Mouse (Mus musculus) liver, embryonic 12.5 days (tissue): ENCODE measurements around the gene Clk1. TPM values are rescaled to one million over a fixed set of nuclear protein-coding genes. Genes with fewer than 3 reads are reported as not detected.
"Not testable (repeated sequence)": the region's sequence is repeated elsewhere in the genome, so short reads cannot be mapped to it uniquely, and the experiment has no call there.

Experiments
- ATAC-seq: fragments of 200-750 bp; cut with Nextera tagmentation; 2 replicates; pipeline ENCODE4 v1.8.0; 2017; ENCODE audit warnings: moderate number of reproducible peaks, mild to moderate bottlenecking, moderate library complexity
- H3K27ac ChIP-seq: fragments of 300-500 bp; sonication (generic); 2 replicates; pipeline ENCODE4 v1.5.1; 2016; ENCODE audit warnings: mild to moderate bottlenecking
- H3K27me3 ChIP-seq: fragments of 300-500 bp; sonication (generic); replicated peaks from 2 replicates; pipeline ENCODE4 v1.6.1; 2016; ENCODE audit warnings: mild to moderate bottlenecking, moderate library complexity
- H3K36me3 ChIP-seq: fragments of 300-500 bp; sonication (generic); 2 replicates; pipeline ENCODE4 v1.6.1; 2016; ENCODE audit warnings: mild to moderate bottlenecking, moderate library complexity
- H3K4me1 ChIP-seq: fragments of 300-500 bp; sonication (generic); 2 replicates; pipeline ENCODE4 v1.6.1; 2016
- H3K4me2 ChIP-seq: fragments of 300-500 bp; sonication (generic); 2 replicates; pipeline ENCODE4 v1.6.1; 2016; ENCODE audit warnings: mild to moderate bottlenecking, moderate library complexity
- H3K4me3 ChIP-seq: fragments of 300-500 bp; sonication (generic); 2 replicates; pipeline ENCODE4 v1.5.1; 2016; ENCODE audit warnings: mild to moderate bottlenecking, moderate library complexity
- H3K9ac ChIP-seq: fragments of 300-500 bp; sonication (generic); 2 replicates; pipeline ENCODE4 v1.6.1; 2016; ENCODE audit warnings: mild to moderate bottlenecking, moderate library complexity
- H3K9me3 ChIP-seq: fragments of 300-500 bp; sonication (generic); replicated peaks from 2 replicates; pipeline ENCODE4 v1.6.1; 2016; ENCODE audit warnings: mild to moderate bottlenecking, moderate library complexity
- WGBS: fragments of 180-500 bp; shearing (Covaris S2); methylation state at CpG from one replicate; pipeline ENCODE4 v1.1.7; 2016; ENCODE audit not compliant: insufficient replicate concordance; 5-methylcytosine and 5-hydroxymethylcytosine counted together
- polyA plus RNA-seq: library from polyadenylated mRNA; unstranded; fragments of >200 nt; fragmentation: Nextera tagmentation; extraction: Ambion mirVana; gene quantifications from 2 replicates; pipeline ENCODE4 v1.2.1, GENCODE M21; 2016

Gene Clk1
- polyA plus RNA-seq, 1 experiment from 2014 or later = 96.2 TPM

GRCm38 (mm10) chr1:58374266-58374665 lies 49.6 kb downstream of the Clk1 start:
- not testable (repeated sequence) for ATAC-seq

GRCm38 (mm10) chr1:58369716-58370115 lies 54.1 kb downstream of the Clk1 start:
- H3K9ac ChIP-seq = no peak overlapping the region
- H3K36me3 ChIP-seq = no peaks in the 10 kb centered on the region
- H3K4me2 ChIP-seq = no peak overlapping the region
- H3K27ac ChIP-seq = no peak overlapping the region
- 0 out of 2 replicates have a peak, but pooled peaks cover under 1% of the 10 kb centered on the region for H3K9me3 ChIP-seq
- no peak for ATAC-seq
- no peaks in the 10 kb centered on the region for H3K4me1 ChIP-seq
- no peaks in the 10 kb centered on the region for H3K27me3 ChIP-seq
- H3K4me3 ChIP-seq = no peak overlapping the region
- 57% methylated on average over 2 of the region's 2 CpGs for WGBS

More at GRCm38 (mm10) chr1:58374266-58374665, 49.6 kb downstream of the Clk1 start:
- not testable (repeated sequence) for H3K4me3 ChIP-seq, H3K27me3 ChIP-seq, H3K9me3 ChIP-seq, H3K4me2 ChIP-seq, H3K4me1 ChIP-seq, H3K9ac ChIP-seq, H3K27ac ChIP-seq, H3K36me3 ChIP-seq
- 65% methylated on average over 2 of the region's 2 CpGs for WGBS

GRCm38 (mm10) chr1:58366737-58367471 lies 57.0 kb downstream of the Clk1 start:
- no peaks in the 10 kb centered on the region for H3K36me3 ChIP-seq
- no peak overlapping the region for H3K4me3 ChIP-seq
- 0 out of 2 replicates have a peak, but pooled peaks cover 4% of the 10 kb centered on the region for H3K9me3 ChIP-seq
- WGBS = 75% methylated on average over 12 of the region's 12 CpGs
- ATAC-seq = no peak
- H3K27ac ChIP-seq = no peak overlapping the region
- no peak overlapping the region for H3K9ac ChIP-seq
- no peak overlapping the region for H3K4me2 ChIP-seq
- no peaks in the 10 kb centered on the region for H3K4me1 ChIP-seq
- no peaks in the 10 kb centered on the region for H3K27me3 ChIP-seq

- no peak for ATAC-seq
- no peak overlapping the region for H3K27ac ChIP-seq
- H3K36me3 ChIP-seq = no peaks in the 10 kb centered on the region
- H3K27me3 ChIP-seq = no peaks in the 10 kb centered on the region
- H3K4me3 ChIP-seq = no peak overlapping the region
- 85% methylated on average over 3 of the region's 3 CpGs for WGBS
- no peaks in the 10 kb centered on the region for H3K4me1 ChIP-seq
- no peak overlapping the region for H3K9ac ChIP-seq
- 0 out of 2 replicates have a peak, but pooled peaks cover 4% of the 10 kb centered on the region for H3K9me3 ChIP-seq
- no peak overlapping the region for H3K4me2 ChIP-seq
Measured at GRCm38 (mm10) chr1:58365829-58366228, 58.0 kb downstream of the Clk1 start.

- Histone ChIP-seq H3K9me3 (0 out of 2 replicates have a peak, but pooled peaks cover 4% of the 10 kb centered on the region), H3K9ac (no peak overlapping the region), H3K4me2 (no peak overlapping the region), H3K4me3 (no peak overlapping the region), H3K27ac (no peak overlapping the region), H3K4me1 (no peaks in the 10 kb centered on the region), H3K36me3 (no peaks in the 10 kb centered on the region), H3K27me3 (no peaks in the 10 kb centered on the region)
- 83% methylated on average over 12 of the region's 12 CpGs for WGBS
- no peak for ATAC-seq
Measured at GRCm38 (mm10) chr1:58364551-58364950, 59.3 kb downstream of the Clk1 start.

GRCm38 (mm10) chr1:58362296-58362695 lies 61.6 kb downstream of the Clk1 start:
- no peak overlapping the region for H3K27ac ChIP-seq
- no peak for ATAC-seq
- no peaks in the 10 kb centered on the region for H3K4me1 ChIP-seq
- no peak overlapping the region for H3K4me2 ChIP-seq
- no peaks in the 10 kb centered on the region for H3K27me3 ChIP-seq
- 0 out of 2 replicates have a peak, but pooled peaks cover 4% of the 10 kb centered on the region for H3K9me3 ChIP-seq
- no peaks in the 10 kb centered on the region for H3K36me3 ChIP-seq
- H3K4me3 ChIP-seq = no peak overlapping the region
- WGBS = 33% methylated on average over 4 of the region's 4 CpGs
- no peak overlapping the region for H3K9ac ChIP-seq

Other genes with a start within 250 kb of the Clk1 start
- 0.82 and 0.85 TPM in 2 replicates for gene Aox4, start 213.7 kb downstream of the Clk1 start, polyA plus RNA-seq
- gene Aox2, start 145.7 kb downstream of the Clk1 start, polyA plus RNA-seq = not detected in 2 replicates
- gene Bzw1, start 31.2 kb downstream of the Clk1 start, polyA plus RNA-seq = 225 and 229 TPM in 2 replicates
- gene Nif3l1, start 21.1 kb upstream of the Clk1 start, polyA plus RNA-seq = 25.2 TPM in 2 replicates
- 34.0 and 39.9 TPM in 2 replicates for gene Ppil3, start 21.4 kb upstream of the Clk1 start, polyA plus RNA-seq
- 55.9 and 62.2 TPM in 2 replicates for gene Orc2, start 81.0 kb upstream of the Clk1 start, polyA plus RNA-seq
- 5.2 and 5.7 TPM in 2 replicates for gene Fam126b, start 162.3 kb upstream of the Clk1 start, polyA plus RNA-seq
- gene Ndufb3, start 162.3 kb upstream of the Clk1 start, polyA plus RNA-seq = 128 and 143 TPM in 2 replicates